Mouse (Mus musculus): ENCODE results near the gene Grin2a. TPM values are rescaled to one million over a fixed set of nuclear protein-coding genes. Genes with fewer than 3 reads are reported as not detected.

Gene Grin2a
- polyA plus RNA-seq, 1 experiment from 2014 or later: 0.72 TPM

- Histone ChIP-seq H3K36me3 (replicated peaks) (no peaks in the 10 kb centered on the region), H3K27ac (replicated peaks) (no peak overlapping the region), H3K4me3 (no peak overlapping the region), H3K4me1 (no peaks in the 10 kb centered on the region), H3K27me3 (replicated peaks; ENCODE audit: low read depth, poor library complexity, severe bottlenecking) (no peaks in the 10 kb centered on the region), H3K9me3 (no peaks in the 10 kb centered on the region)
- no peak for DNase-seq (ENCODE audit: low spot score)
- 92% methylated on average over 2 of the region's 2 CpGs for WGBS
Observed at GRCm38 (mm10) chr16:9760347-9760746, 235.0 kb downstream of the Grin2a start.

- H3K36me3 ChIP-seq (replicated peaks): no peaks in the 10 kb centered on the region
- no peak overlapping the region for H3K4me3 ChIP-seq
- WGBS: 93% methylated on average over 8 of the region's 8 CpGs
- H3K4me1 ChIP-seq: no peaks in the 10 kb centered on the region
- H3K27ac ChIP-seq (replicated peaks): no peak overlapping the region
- H3K9me3 ChIP-seq: no peaks in the 10 kb centered on the region
- DNase-seq (ENCODE audit: low spot score): no peak
- H3K27me3 ChIP-seq (replicated peaks; ENCODE audit: low read depth, poor library complexity, severe bottlenecking): no peaks in the 10 kb centered on the region
Observed at GRCm38 (mm10) chr16:9756849-9757248, 238.5 kb downstream of the Grin2a start.

GRCm38 (mm10) chr16:9754061-9754460, 241.3 kb downstream of the Grin2a start:
- DNase-seq (ENCODE audit: low spot score): no peak
- no peak overlapping the region for H3K27ac ChIP-seq (replicated peaks)
- no peaks in the 10 kb centered on the region for H3K9me3 ChIP-seq
- H3K4me1 ChIP-seq: no peaks in the 10 kb centered on the region
- WGBS: 90% methylated on average over 5 of the region's 5 CpGs
- H3K36me3 ChIP-seq (replicated peaks): no peaks in the 10 kb centered on the region
- no peaks in the 10 kb centered on the region for H3K27me3 ChIP-seq (replicated peaks; ENCODE audit: low read depth, poor library complexity, severe bottlenecking)
- H3K4me3 ChIP-seq: no peak overlapping the region

DNA sequence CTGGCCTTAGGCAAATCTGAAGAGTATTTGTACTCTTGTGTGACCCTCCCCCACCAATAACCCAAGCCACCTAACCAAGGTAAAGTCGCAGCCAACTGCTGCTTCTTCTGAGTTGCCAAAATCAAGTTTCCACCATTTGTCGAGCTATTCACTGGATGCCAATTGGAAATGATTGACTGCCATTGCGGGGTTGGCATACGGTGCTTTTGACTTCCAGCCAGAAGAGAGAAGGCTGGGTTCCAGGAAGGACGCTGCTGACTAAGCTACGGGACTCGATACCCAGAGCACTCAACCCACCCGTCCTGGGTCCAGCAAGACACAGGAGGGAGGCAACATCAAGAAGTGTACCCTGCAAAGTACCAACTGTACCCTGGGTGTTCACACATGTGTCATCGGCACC, 242.3 kb downstream of the Grin2a start:
- DNase-seq (ENCODE audit: low spot score): no peak
- WGBS: 89% methylated on average over 9 of the region's 9 CpGs
- H3K27me3 ChIP-seq (replicated peaks; ENCODE audit: low read depth, poor library complexity, severe bottlenecking): no peaks in the 10 kb centered on the region
- no peak overlapping the region for H3K27ac ChIP-seq (replicated peaks)
- H3K36me3 ChIP-seq (replicated peaks): no peaks in the 10 kb centered on the region
- no peak overlapping the region for H3K4me3 ChIP-seq
- no peaks in the 10 kb centered on the region for H3K9me3 ChIP-seq
- no peaks in the 10 kb centered on the region for H3K4me1 ChIP-seq

DNA sequence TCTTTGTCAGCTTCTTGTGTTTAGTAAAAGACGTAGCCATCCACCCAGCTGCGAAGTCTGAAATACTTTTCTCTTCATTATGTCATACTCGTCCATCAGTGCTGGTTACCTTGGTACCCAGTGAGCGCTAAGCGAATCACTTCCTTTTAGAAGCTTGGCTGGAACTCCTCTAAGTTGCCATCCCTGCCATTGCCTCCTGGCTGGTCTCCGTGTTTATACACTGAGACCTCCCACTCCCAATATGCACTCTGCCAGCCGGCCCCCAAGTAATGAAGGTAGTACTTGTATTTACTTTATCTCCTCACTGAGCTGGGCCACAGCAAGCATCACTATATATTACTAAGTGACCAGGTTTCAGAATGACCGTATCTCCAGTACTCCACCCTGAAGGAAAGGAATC, 242.8 kb downstream of the Grin2a start:
- no peaks in the 10 kb centered on the region for H3K36me3 ChIP-seq (replicated peaks)
- no peaks in the 10 kb centered on the region for H3K9me3 ChIP-seq
- 86% methylated on average over 8 of the region's 8 CpGs for WGBS
- H3K4me3 ChIP-seq: no peak overlapping the region
- H3K27me3 ChIP-seq (replicated peaks; ENCODE audit: low read depth, poor library complexity, severe bottlenecking): no peaks in the 10 kb centered on the region
- no peaks in the 10 kb centered on the region for H3K4me1 ChIP-seq
- DNase-seq (ENCODE audit: low spot score): no peak
- H3K27ac ChIP-seq (replicated peaks): no peak overlapping the region

GRCm38 (mm10) chr16:9751045-9751569, 244.3 kb downstream of the Grin2a start:
- DNase-seq (ENCODE audit: low spot score): no peak
- no peaks in the 10 kb centered on the region for H3K27me3 ChIP-seq (replicated peaks; ENCODE audit: low read depth, poor library complexity, severe bottlenecking)
- no peaks in the 10 kb centered on the region for H3K36me3 ChIP-seq (replicated peaks)
- H3K4me1 ChIP-seq: no peaks in the 10 kb centered on the region
- no peak overlapping the region for H3K27ac ChIP-seq (replicated peaks)
- WGBS: 81% methylated on average over 11 of the region's 11 CpGs
- no peak overlapping the region for H3K4me3 ChIP-seq
- H3K9me3 ChIP-seq: no peaks in the 10 kb centered on the region

GRCm38 (mm10) chr16:9749661-9750060, 245.7 kb downstream of the Grin2a start:
- DNase-seq (ENCODE audit: low spot score): no peak
- no peaks in the 10 kb centered on the region for H3K27me3 ChIP-seq (replicated peaks; ENCODE audit: low read depth, poor library complexity, severe bottlenecking)
- no peak overlapping the region for H3K27ac ChIP-seq (replicated peaks)
- 88% methylated on average over 3 of the region's 3 CpGs for WGBS
- H3K4me1 ChIP-seq: no peaks in the 10 kb centered on the region
- H3K9me3 ChIP-seq: no peaks in the 10 kb centered on the region
- no peak overlapping the region for H3K4me3 ChIP-seq
- no peaks in the 10 kb centered on the region for H3K36me3 ChIP-seq (replicated peaks)

GRCm38 (mm10) chr16:9742443-9742842, 252.9 kb downstream of the Grin2a start:
- Histone ChIP-seq H3K27ac (replicated peaks) (no peak overlapping the region), H3K4me3 (no peak overlapping the region), H3K27me3 (replicated peaks; ENCODE audit: low read depth, poor library complexity, severe bottlenecking) (no peaks in the 10 kb centered on the region), H3K36me3 (replicated peaks) (no peaks in the 10 kb centered on the region), H3K9me3 (no peaks in the 10 kb centered on the region), H3K4me1 (no peaks in the 10 kb centered on the region)
- no peak for DNase-seq (ENCODE audit: low spot score)
- WGBS: 91% methylated on average over 6 of the region's 6 CpGs

DNA sequence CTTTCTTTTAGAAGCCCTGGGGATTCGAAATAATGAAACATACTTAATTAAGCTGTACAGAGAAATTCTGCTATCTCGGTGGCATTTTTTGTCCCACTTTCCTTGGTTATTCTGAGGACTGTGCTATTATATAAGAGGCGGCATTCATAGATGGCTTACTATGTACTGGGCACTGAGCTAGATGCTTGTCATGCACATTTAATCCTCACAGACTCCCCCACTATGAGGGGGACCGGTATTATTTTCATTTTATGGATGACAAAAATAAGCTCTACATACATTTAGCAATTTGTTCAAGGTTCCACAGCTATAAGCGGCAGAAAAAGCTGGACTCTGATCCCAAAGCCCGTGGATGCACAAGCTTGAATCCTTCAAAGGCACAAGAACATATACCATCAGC, 256.7 kb downstream of the Grin2a start:
- no peak overlapping the region for H3K27ac ChIP-seq (replicated peaks)
- WGBS: 90% methylated on average over 6 of the region's 6 CpGs

DNA sequence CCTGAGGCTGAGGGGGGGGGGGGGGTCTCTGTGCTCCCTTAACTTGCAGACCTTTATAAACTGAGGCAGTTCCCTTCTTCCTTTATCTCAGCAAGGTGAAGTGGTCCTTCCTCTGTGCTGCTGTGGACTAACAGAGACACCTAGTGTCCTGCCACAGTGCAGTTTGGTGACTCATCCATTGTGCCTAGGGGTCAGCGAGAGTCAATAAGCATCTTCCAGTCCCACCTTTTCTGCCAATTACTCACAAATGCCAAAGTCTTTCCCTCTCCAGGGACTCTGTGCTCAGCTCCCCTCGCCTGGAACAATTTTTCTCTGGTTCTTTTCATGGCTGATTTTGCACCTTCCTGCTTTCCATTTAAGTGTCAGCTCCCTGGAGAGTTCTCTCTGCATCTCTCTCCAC, 258.2 kb downstream of the Grin2a start:
- no peaks in the 10 kb centered on the region for H3K9me3 ChIP-seq
- no peaks in the 10 kb centered on the region for H3K27me3 ChIP-seq (replicated peaks; ENCODE audit: low read depth, poor library complexity, severe bottlenecking)
- 15% methylated on average over 2 of the region's 2 CpGs for WGBS
- H3K36me3 ChIP-seq (replicated peaks): no peaks in the 10 kb centered on the region
- no peaks in the 10 kb centered on the region for H3K4me1 ChIP-seq
- no peak overlapping the region for H3K4me3 ChIP-seq
- H3K27ac ChIP-seq (replicated peaks): no peak overlapping the region
- DNase-seq (ENCODE audit: low spot score): no peak

More for the DNA sequence above, 256.7 kb downstream of the Grin2a start:
- Histone ChIP-seq H3K4me3 (no peak overlapping the region), H3K4me1 (no peaks in the 10 kb centered on the region), H3K9me3 (no peaks in the 10 kb centered on the region), H3K27me3 (replicated peaks; ENCODE audit: low read depth, poor library complexity, severe bottlenecking) (no peaks in the 10 kb centered on the region), H3K36me3 (replicated peaks) (no peaks in the 10 kb centered on the region)
- no peak for DNase-seq (ENCODE audit: low spot score)

DNA sequence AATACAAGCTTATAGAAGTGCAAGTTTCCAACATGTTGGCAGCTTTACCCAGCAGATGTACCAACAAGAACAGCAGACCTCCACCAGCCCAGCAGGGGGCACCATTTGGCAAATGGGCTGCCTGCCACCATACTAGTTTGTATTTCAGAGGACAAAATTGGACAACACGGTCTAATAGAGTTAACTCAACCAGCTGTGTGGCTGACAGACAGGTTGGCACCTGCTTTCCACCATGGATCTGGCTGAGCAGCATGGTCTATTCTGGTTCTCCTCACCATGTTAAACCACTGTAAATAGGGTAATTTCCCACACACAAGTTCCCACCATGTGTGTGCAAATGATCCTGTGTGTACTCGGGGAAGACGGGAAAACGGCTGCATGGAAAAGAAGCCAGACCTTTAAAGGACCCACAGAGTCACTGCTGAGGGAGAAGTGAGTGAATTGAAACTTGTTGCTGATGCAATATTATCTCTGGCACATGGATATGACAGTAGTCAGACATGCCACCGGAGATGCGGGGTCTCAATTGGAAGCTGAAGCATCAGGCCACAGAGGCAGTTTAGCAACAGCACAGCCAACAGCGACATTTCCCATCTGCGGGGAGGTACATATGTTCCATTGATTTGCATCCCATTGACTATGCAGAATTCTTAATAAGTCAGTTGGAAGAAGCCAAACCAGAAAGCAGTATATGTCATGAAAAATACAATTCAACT, 259.8 kb downstream of the Grin2a start:
- no peak for DNase-seq (ENCODE audit: low spot score)
- no peaks in the 10 kb centered on the region for H3K36me3 ChIP-seq (replicated peaks)
- WGBS: 89% methylated on average over 8 of the region's 8 CpGs

DNA sequence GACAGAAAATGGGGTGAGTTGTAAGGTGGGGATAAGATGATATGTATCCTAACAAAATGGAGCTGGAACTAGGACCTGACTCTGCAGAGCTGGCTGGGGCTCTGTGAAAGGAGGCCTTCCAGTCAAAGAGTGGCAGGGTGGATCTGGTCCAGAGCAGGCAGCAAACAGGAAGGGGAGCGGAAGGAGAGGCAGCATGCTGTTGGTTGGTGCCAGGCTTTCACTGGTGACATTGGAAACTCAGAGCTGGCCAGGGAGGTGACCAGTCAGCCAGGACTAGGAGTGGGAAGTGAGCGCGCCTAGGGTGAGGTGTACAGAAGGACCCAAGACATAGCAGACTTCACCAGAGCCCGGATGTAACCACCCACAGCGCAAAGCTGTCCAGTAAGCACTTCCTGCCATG, 267.8 kb downstream of the Grin2a start:
- Histone ChIP-seq H3K27me3 (replicated peaks; ENCODE audit: low read depth, poor library complexity, severe bottlenecking) (no peaks in the 10 kb centered on the region), H3K27ac (replicated peaks) (no peak overlapping the region), H3K36me3 (replicated peaks) (no peaks in the 10 kb centered on the region), H3K4me1 (no peaks in the 10 kb centered on the region), H3K4me3 (no peak overlapping the region), H3K9me3 (no peaks in the 10 kb centered on the region)
- WGBS: 92% methylated on average over 5 of the region's 5 CpGs
- DNase-seq (ENCODE audit: low spot score): no peak

More for the DNA sequence above, 259.8 kb downstream of the Grin2a start:
- Histone ChIP-seq H3K4me3 (no peak overlapping the region), H3K27ac (replicated peaks) (no peak overlapping the region), H3K27me3 (replicated peaks; ENCODE audit: low read depth, poor library complexity, severe bottlenecking) (no peaks in the 10 kb centered on the region), H3K9me3 (no peaks in the 10 kb centered on the region), H3K4me1 (no peaks in the 10 kb centered on the region)

- no peaks in the 10 kb centered on the region for H3K9me3 ChIP-seq
- no peak overlapping the region for H3K27ac ChIP-seq (replicated peaks)
- H3K36me3 ChIP-seq (replicated peaks): no peaks in the 10 kb centered on the region
- DNase-seq (ENCODE audit: low spot score): no peak
- 80% methylated on average over 7 of the region's 7 CpGs for WGBS
- no peaks in the 10 kb centered on the region for H3K27me3 ChIP-seq (replicated peaks; ENCODE audit: low read depth, poor library complexity, severe bottlenecking)
- no peak overlapping the region for H3K4me3 ChIP-seq
- H3K4me1 ChIP-seq: no peaks in the 10 kb centered on the region
Observed at GRCm38 (mm10) chr16:9725578-9726113, 269.7 kb downstream of the Grin2a start.

All from embryonic facial prominence, embryonic 10.5 days (tissue).